Mouse (Mus musculus) retina, postnatal 1 day (tissue): ENCODE data around the gene Spns3.
"Not testable (repeated sequence)": the region's sequence is repeated elsewhere in the genome, so short reads cannot be mapped to it uniquely, and the experiment has no call there.

Experiments used
- DNase-seq: peaks from one replicate; pipeline ENCODE4 v3.0.0-alpha.2; 2012

Spns3 gene

GRCm38 (mm10) chr11:72556953-72557352, 6.6 kb upstream of the Spns3 start:
- DNase-seq: no peak

GRCm38 (mm10) chr11:72556470-72556869, 6.2 kb upstream of the Spns3 start:
- no peak for DNase-seq

GRCm38 (mm10) chr11:72551531-72552105, 1.3 kb upstream of the Spns3 start:
- DNase-seq: no peak

- DNase-seq: no peak
Measured at GRCm38 (mm10) chr11:72547181-72547580, 3.1 kb downstream of the Spns3 start.

- DNase-seq: no peak
Measured at GRCm38 (mm10) chr11:72544716-72545115, 5.6 kb downstream of the Spns3 start.

- not testable (repeated sequence) for DNase-seq
Measured at GRCm38 (mm10) chr11:72543692-72544091, 6.6 kb downstream of the Spns3 start.

GRCm38 (mm10) chr11:72542586-72542985, 7.7 kb downstream of the Spns3 start:
- no peak for DNase-seq

GRCm38 (mm10) chr11:72541928-72542327, 8.4 kb downstream of the Spns3 start:
- no peak for DNase-seq

GRCm38 (mm10) chr11:72540437-72540836, 9.9 kb downstream of the Spns3 start:
- no peak for DNase-seq

- DNase-seq: no peak
Measured at GRCm38 (mm10) chr11:72538811-72539210, 11.5 kb downstream of the Spns3 start.

GRCm38 (mm10) chr11:72538037-72538755, 12.1 kb downstream of the Spns3 start:
- DNase-seq: no peak

- DNase-seq: no peak
Measured at GRCm38 (mm10) chr11:72537503-72537902, 12.8 kb downstream of the Spns3 start.

GRCm38 (mm10) chr11:72535519-72535918, 14.8 kb downstream of the Spns3 start:
- peak; percentile 15 for DNase-seq

GRCm38 (mm10) chr11:72532890-72533289, 17.4 kb downstream of the Spns3 start:
- no peak for DNase-seq

GRCm38 (mm10) chr11:72531632-72532031, 18.7 kb downstream of the Spns3 start:
- no peak for DNase-seq

- no peak for DNase-seq
Measured at GRCm38 (mm10) chr11:72531144-72531543, 19.2 kb downstream of the Spns3 start.

GRCm38 (mm10) chr11:72526190-72526589, 24.1 kb downstream of the Spns3 start:
- no peak for DNase-seq

GRCm38 (mm10) chr11:72523711-72524110, 26.6 kb downstream of the Spns3 start:
- no peak for DNase-seq

GRCm38 (mm10) chr11:72522616-72523041, 27.7 kb downstream of the Spns3 start:
- no peak for DNase-seq

- DNase-seq: no peak
Measured at GRCm38 (mm10) chr11:72521598-72522541, 28.4 kb downstream of the Spns3 start.

- no peak for DNase-seq
Measured at GRCm38 (mm10) chr11:72519895-72520294, 30.4 kb downstream of the Spns3 start.

GRCm38 (mm10) chr11:72519189-72519588, 31.1 kb downstream of the Spns3 start:
- DNase-seq: no peak

GRCm38 (mm10) chr11:72518449-72518848, 31.9 kb downstream of the Spns3 start:
- no peak for DNase-seq

GRCm38 (mm10) chr11:72514967-72515366, 35.3 kb downstream of the Spns3 start:
- no peak for DNase-seq
